Mouse (Mus musculus): ENCODE data around the gene Pde10a. TPM values are rescaled to one million over a fixed set of nuclear protein-coding genes. Genes with fewer than 3 reads are reported as not detected.

Pde10a gene
- polyA plus RNA-seq, 1 experiment, result 1.5 TPM

- Histone ChIP-seq H3K36me3 (ENCODE audit: control insufficient read depth, insufficient read depth, low read length) (no peaks in the 10 kb centered on the region), H3K27ac (ENCODE audit: insufficient read depth, low read length) (no peak overlapping the region), H3K27me3 (ENCODE audit: control insufficient read depth, insufficient read depth, low read length) (no peaks in the 10 kb centered on the region), H3K4me3 (ENCODE audit: extremely low read depth, insufficient read depth, insufficient read length) (no peak overlapping the region), H3K4me1 (ENCODE audit: control insufficient read depth, insufficient read depth, insufficient read length) (no peaks in the 10 kb centered on the region)
- DNase-seq (ENCODE audit: low read depth in 1 of 2, low spot score in 2 of 2), result no peak
- TF ChIP-seq CTCF (IDR thresholded peaks at IDR 0.05; ENCODE audit: extremely low read depth, insufficient read depth, insufficient read length, insufficient replicate concordance) (no peak), POLR2A (IDR thresholded peaks at IDR 0.05; ENCODE audit: low read depth, low read length) (no peak)
- 38% methylated on average over 4 of the region's 4 CpGs for WGBS
Measured at GRCm38 (mm10) chr17:8749426-8749825, 224.3 kb downstream of the Pde10a start.

DNA sequence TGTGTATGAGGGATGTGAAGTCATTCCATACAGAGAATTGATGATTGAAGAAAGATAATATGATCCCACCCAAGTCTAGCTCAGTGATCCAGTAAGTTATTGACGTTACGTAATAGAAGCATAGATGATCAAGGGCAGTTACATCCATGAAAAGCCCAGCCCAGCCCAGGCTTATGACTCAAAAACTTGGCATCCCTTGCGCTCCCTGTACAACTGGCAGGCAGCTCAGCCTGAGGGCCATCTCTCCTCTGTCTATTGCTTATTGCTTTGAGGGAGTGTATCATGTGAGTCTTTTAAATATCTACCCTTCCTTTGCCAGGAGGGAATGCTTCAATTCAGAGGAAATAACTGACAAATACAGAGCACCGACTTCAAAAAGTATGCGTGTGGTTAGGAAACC, 232.4 kb downstream of the Pde10a start:
- DNase-seq (ENCODE audit: low read depth in 1 of 2, low spot score in 2 of 2), result no peak
- Histone ChIP-seq H3K4me1 (ENCODE audit: control insufficient read depth, insufficient read depth, insufficient read length) (no peaks in the 10 kb centered on the region), H3K36me3 (ENCODE audit: control insufficient read depth, insufficient read depth, low read length) (no peaks in the 10 kb centered on the region), H3K27ac (ENCODE audit: insufficient read depth, low read length) (no peak overlapping the region), H3K27me3 (ENCODE audit: control insufficient read depth, insufficient read depth, low read length) (no peaks in the 10 kb centered on the region), H3K4me3 (ENCODE audit: extremely low read depth, insufficient read depth, insufficient read length) (no peak overlapping the region)
- 73% methylated on average over 5 of the region's 5 CpGs for WGBS
- TF ChIP-seq POLR2A (IDR thresholded peaks at IDR 0.05; ENCODE audit: low read depth, low read length) (no peak), CTCF (IDR thresholded peaks at IDR 0.05; ENCODE audit: extremely low read depth, insufficient read depth, insufficient read length, insufficient replicate concordance) (no peak)

DNA sequence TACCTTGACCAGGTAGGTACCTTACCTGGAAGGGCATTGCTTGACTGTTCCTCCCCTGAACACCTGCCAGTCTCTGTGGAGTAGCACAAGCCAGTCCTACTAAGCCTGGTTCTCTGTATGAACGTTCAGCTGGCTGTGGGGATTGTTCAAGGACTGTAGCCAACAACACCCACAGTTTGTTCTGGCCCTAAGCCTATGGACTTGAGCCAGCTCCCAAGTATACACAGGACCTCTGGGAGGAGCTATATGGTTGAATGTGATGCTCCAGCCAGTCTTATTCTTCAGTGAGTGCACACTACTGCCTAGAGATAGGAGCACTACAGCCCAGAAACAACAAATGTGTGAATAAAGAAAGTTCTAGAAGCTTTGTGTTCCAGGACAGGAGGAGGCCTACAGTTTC, 238.1 kb downstream of the Pde10a start:
- DNase-seq (ENCODE audit: low read depth in 1 of 2, low spot score in 2 of 2), result no peak
- 71% methylated on average over 1 of the region's 1 CpGs for WGBS

DNA sequence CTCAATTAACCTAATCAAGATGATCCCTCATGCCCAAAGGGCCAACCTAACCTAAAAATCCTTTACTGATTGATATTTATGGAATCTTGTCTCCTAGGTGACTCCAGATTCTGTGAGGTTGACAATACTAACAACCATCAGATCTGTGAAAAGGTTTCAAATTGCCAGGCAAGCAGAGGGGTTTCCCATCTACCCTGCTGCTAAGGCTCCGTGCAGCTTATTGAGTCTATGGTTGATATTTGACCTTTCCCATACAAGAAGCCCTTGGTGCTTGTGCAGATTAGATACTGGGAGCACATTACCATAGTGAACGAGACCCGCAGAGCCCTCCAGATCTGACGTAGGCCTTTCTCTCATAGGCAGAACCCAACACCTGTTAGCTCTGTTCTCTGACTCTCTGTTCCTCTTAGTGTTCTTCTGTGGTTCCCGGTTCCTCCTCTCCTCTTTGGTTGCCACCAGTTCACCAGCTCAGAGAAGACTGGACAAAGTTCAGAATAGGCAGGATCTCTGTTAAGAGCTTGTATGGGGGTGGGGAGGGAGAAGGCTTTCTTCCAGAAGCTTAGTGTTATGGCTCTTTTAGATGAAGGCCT, 240.9 kb downstream of the Pde10a start:
- no peaks in the 10 kb centered on the region for H3K36me3 ChIP-seq (ENCODE audit: control insufficient read depth, insufficient read depth, low read length)
- WGBS, result 65% methylated on average over 5 of the region's 5 CpGs
- H3K4me1 ChIP-seq (ENCODE audit: control insufficient read depth, insufficient read depth, insufficient read length), result no peaks in the 10 kb centered on the region
- no peak for TF ChIP-seq CTCF (IDR thresholded peaks at IDR 0.05; ENCODE audit: extremely low read depth, insufficient read depth, insufficient read length, insufficient replicate concordance)
- TF ChIP-seq POLR2A (IDR thresholded peaks at IDR 0.05; ENCODE audit: low read depth, low read length), result no peak
- H3K4me3 ChIP-seq (ENCODE audit: extremely low read depth, insufficient read depth, insufficient read length), result no peak overlapping the region
- H3K27me3 ChIP-seq (ENCODE audit: control insufficient read depth, insufficient read depth, low read length), result no peaks in the 10 kb centered on the region
- DNase-seq (ENCODE audit: low read depth in 1 of 2, low spot score in 2 of 2), result no peak
- H3K27ac ChIP-seq (ENCODE audit: insufficient read depth, low read length), result no peak overlapping the region

More for the DNA sequence above, 238.1 kb downstream of the Pde10a start:
- H3K4me1 ChIP-seq (ENCODE audit: control insufficient read depth, insufficient read depth, insufficient read length), result no peaks in the 10 kb centered on the region
- no peak overlapping the region for H3K27ac ChIP-seq (ENCODE audit: insufficient read depth, low read length)
- TF ChIP-seq POLR2A (IDR thresholded peaks at IDR 0.05; ENCODE audit: low read depth, low read length) (no peak), CTCF (IDR thresholded peaks at IDR 0.05; ENCODE audit: extremely low read depth, insufficient read depth, insufficient read length, insufficient replicate concordance) (no peak)
- H3K27me3 ChIP-seq (ENCODE audit: control insufficient read depth, insufficient read depth, low read length), result no peaks in the 10 kb centered on the region
- no peaks in the 10 kb centered on the region for H3K36me3 ChIP-seq (ENCODE audit: control insufficient read depth, insufficient read depth, low read length)
- no peak overlapping the region for H3K4me3 ChIP-seq (ENCODE audit: extremely low read depth, insufficient read depth, insufficient read length)

GRCm38 (mm10) chr17:8769155-8769554, 244.0 kb downstream of the Pde10a start:
- Histone ChIP-seq H3K36me3 (ENCODE audit: control insufficient read depth, insufficient read depth, low read length) (no peaks in the 10 kb centered on the region), H3K4me3 (ENCODE audit: extremely low read depth, insufficient read depth, insufficient read length) (no peak overlapping the region), H3K4me1 (ENCODE audit: control insufficient read depth, insufficient read depth, insufficient read length) (no peaks in the 10 kb centered on the region), H3K27me3 (ENCODE audit: control insufficient read depth, insufficient read depth, low read length) (no peaks in the 10 kb centered on the region), H3K27ac (ENCODE audit: insufficient read depth, low read length) (no peak overlapping the region)
- TF ChIP-seq CTCF (IDR thresholded peaks at IDR 0.05; ENCODE audit: extremely low read depth, insufficient read depth, insufficient read length, insufficient replicate concordance), result no peak
- TF ChIP-seq POLR2A (IDR thresholded peaks at IDR 0.05; ENCODE audit: low read depth, low read length), result no peak
- WGBS, result 49% methylated on average over 1 of the region's 1 CpGs
- DNase-seq (ENCODE audit: low read depth in 1 of 2, low spot score in 2 of 2), result no peak

DNA sequence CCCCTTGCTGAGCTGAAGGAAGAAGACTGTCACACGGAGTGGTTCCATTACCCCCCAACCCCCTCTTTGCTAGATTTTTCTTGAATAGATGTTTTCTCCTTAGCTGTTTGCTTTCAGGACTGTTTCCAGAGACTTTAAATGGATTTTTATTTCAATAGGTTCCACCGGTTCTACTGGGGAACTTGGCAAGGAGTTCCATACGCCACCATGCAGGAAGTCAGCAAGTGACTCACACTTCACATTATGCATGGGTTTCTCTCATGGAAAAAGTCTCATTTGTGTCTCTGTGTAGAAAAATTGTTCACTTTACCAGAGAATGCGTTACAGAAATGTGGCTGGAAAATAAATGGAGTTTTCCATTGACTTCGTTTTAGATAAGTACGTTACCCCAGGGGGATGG, 248.2 kb downstream of the Pde10a start:
- H3K4me1 ChIP-seq (ENCODE audit: control insufficient read depth, insufficient read depth, insufficient read length), result no peaks in the 10 kb centered on the region
- H3K4me3 ChIP-seq (ENCODE audit: extremely low read depth, insufficient read depth, insufficient read length), result no peak overlapping the region
- TF ChIP-seq POLR2A (IDR thresholded peaks at IDR 0.05; ENCODE audit: low read depth, low read length), result no peak
- TF ChIP-seq CTCF (IDR thresholded peaks at IDR 0.05; ENCODE audit: extremely low read depth, insufficient read depth, insufficient read length, insufficient replicate concordance), result no peak
- no peaks in the 10 kb centered on the region for H3K36me3 ChIP-seq (ENCODE audit: control insufficient read depth, insufficient read depth, low read length)
- 79% methylated on average over 6 of the region's 6 CpGs for WGBS
- H3K27me3 ChIP-seq (ENCODE audit: control insufficient read depth, insufficient read depth, low read length), result no peaks in the 10 kb centered on the region
- DNase-seq (ENCODE audit: low read depth in 1 of 2, low spot score in 2 of 2), result no peak
- H3K27ac ChIP-seq (ENCODE audit: insufficient read depth, low read length), result no peak overlapping the region

GRCm38 (mm10) chr17:8774301-8774700, 249.1 kb downstream of the Pde10a start:
- no peak for DNase-seq (ENCODE audit: low read depth in 1 of 2, low spot score in 2 of 2)
- Histone ChIP-seq H3K36me3 (ENCODE audit: control insufficient read depth, insufficient read depth, low read length) (no peaks in the 10 kb centered on the region), H3K4me1 (ENCODE audit: control insufficient read depth, insufficient read depth, insufficient read length) (no peaks in the 10 kb centered on the region), H3K4me3 (ENCODE audit: extremely low read depth, insufficient read depth, insufficient read length) (no peak overlapping the region), H3K27me3 (ENCODE audit: control insufficient read depth, insufficient read depth, low read length) (no peaks in the 10 kb centered on the region), H3K27ac (ENCODE audit: insufficient read depth, low read length) (no peak overlapping the region)
- TF ChIP-seq CTCF (IDR thresholded peaks at IDR 0.05; ENCODE audit: extremely low read depth, insufficient read depth, insufficient read length, insufficient replicate concordance) (no peak), POLR2A (IDR thresholded peaks at IDR 0.05; ENCODE audit: low read depth, low read length) (no peak)
- WGBS, result 87% methylated on average over 3 of the region's 3 CpGs
